Mouse (Mus musculus): Measurements from ENCODE around the gene E2f2. TPM values are rescaled to one million over a fixed set of nuclear protein-coding genes. Genes with fewer than 3 reads are reported as not detected.

Gene E2f2
- total RNA-seq (2023), result 25.4 TPM

DNA sequence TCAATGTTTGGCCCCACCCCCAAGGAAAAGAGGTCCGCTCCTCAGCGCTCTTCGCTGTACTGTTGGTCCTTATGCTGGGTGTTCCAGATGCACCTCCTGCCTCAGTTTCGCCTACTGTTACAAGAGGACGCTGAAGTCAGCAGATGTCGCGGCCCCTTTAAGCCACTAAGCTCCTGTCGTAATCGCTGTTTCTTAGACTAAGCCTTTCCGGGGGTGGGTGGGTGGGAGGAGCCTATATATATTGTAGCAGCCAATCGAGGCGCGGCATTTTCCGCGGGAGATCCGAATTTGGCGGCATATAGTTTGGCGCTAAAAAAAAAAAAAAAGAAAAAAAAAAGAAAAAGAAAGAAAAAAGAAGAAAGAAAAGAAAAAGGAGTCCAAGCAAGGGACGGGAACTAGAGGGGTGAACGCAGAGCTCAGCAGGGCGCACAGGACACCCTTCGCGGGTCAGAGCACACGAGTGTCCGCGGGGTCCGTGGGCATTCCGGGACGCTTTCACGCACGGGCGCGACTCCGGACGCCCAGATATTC is at the start of gene E2f2:
E2f2 (plus strand) TSS at position 384 of the 531 bp plus-strand sequence.

DNA sequence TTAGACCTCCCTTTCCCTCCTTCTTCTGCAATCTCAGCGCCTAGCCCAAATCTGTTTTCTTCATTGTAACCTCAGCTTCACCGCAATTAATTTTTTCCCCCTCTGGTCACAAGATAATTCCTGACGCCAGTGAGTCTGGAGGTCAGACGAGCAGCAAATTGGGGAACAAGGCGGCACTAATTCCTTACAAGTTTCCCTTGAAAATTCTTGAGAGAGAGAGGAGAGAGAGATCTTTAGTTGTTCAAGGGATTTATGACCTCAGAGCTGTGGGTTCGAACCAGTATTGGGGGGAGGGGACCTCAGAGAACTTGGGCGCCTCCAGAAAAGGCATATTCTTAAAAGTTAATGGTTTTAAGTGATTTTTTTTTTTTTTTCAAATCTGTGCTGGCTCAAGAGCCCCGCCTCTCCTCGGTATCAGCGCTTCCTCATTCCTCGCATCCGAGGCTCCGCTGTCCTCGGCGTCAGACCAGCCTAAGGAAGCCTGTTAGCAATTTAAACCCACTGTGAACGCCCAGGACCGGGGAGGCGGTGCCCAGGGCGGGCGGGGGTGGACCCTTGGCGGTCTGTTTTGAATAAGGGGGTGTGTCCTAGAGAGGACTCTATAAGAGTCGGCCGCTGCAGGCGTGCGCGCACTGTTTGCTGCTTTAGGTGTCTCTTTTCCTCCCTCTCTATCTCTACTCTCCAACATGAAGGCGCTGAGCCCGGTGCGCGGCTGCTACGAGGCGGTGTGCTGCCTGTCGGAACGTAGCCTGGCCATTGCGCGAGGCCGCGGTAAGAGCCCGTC is 28.8 kb upstream of the E2f2 start, which contains the start of gene Id3:
Id3 (plus strand) TSS at position 305 of the 784 bp plus-strand sequence.

DNA sequence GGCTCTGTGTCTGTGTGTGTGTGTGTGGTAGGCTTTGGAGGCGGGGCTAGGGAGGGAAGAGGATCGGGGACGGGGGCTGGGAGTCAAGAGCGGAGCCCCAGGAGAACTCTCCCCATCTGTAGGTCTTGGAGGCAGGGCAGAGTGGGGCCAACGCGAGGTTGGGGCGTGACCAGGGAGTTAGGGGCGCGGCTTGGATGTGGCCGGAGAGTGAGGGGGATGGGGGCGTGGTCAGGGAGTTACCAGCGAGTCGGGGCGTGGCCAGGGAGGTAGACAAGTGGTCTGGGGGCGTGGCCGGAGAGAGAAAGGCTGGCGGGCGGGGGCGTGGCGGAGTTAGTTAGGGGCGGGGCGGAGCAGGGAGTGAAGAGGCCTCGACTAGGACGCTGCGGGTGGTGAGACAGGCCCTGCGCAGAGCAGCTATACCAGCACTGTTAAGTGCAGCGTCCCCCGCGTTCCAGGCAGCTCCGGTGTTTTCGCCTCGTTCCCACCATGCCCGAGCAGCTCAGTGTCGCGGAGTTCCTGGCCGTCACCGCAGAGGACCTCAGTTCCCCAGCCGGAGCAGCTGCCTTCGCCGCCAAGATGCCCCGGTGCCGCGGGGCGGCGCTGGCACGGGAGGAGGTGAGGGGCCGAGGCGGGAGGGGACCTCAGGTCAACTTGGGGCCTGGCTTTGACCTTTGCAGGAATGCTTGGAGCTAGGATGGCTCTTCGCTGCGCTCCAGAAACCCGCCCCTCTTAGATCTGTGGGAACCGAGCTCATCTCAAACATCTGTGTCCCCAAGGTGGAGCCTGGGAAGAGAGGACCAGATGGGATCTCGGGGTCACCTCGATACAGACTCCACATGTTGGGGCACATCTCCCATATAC is 34.1 kb downstream of the E2f2 start, which contains the start of gene Asap3:
Asap3 (plus strand) TSS at position 333 of the 861 bp plus-strand sequence.

Other genes starting within 250 kb of the E2f2 start
- gene Hmgcl, start 225.9 kb upstream of the E2f2 start, total RNA-seq (2023), result 23.6 TPM
- 3.9 TPM for gene Gale, start 208.7 kb upstream of the E2f2 start, total RNA-seq (2023)
- 102 TPM for gene Lypla2, start 199.8 kb upstream of the E2f2 start, total RNA-seq (2023)
- gene Pithd1, start 185.1 kb upstream of the E2f2 start, total RNA-seq (2023), result 33.2 TPM
- gene Eloa, start 150.6 kb upstream of the E2f2 start, total RNA-seq (2023), result 37.6 TPM
- gene Rpl11, start 119.0 kb upstream of the E2f2 start, total RNA-seq (2023), result 1,297 TPM
- gene Id3, start 28.9 kb upstream of the E2f2 start, total RNA-seq (2023), result 24.1 TPM
- 0.15 TPM for gene Asap3, start 34.0 kb downstream of the E2f2 start, total RNA-seq (2023)
- gene Tcea3, start 75.3 kb downstream of the E2f2 start, total RNA-seq (2023), result 0.98 TPM
- 10.0 TPM for gene Zfp46, start 112.3 kb downstream of the E2f2 start, total RNA-seq (2023)
- gene Hnrnpr, start 138.5 kb downstream of the E2f2 start, total RNA-seq (2023), result 119 TPM